Mouse (Mus musculus): ENCODE measurements around the gene Mgat5.

Gene Mgat5

GRCm38 (mm10) chr1:127217665-127218064 lies 12.8 kb downstream of the Mgat5 start:
- no peak for DNase-seq (ENCODE audit: extremely low spot score)

GRCm38 (mm10) chr1:127218182-127218581 lies 13.4 kb downstream of the Mgat5 start:
- no peak for DNase-seq (ENCODE audit: extremely low spot score)

- DNase-seq (ENCODE audit: extremely low spot score), result no peak
Measured at GRCm38 (mm10) chr1:127219161-127219560, 14.3 kb downstream of the Mgat5 start.

GRCm38 (mm10) chr1:127219621-127220020 lies 14.8 kb downstream of the Mgat5 start:
- DNase-seq (ENCODE audit: extremely low spot score), result no peak

- DNase-seq (ENCODE audit: extremely low spot score), result no peak
Measured at GRCm38 (mm10) chr1:127221998-127222736, 17.4 kb downstream of the Mgat5 start.

GRCm38 (mm10) chr1:127225060-127225459 lies 20.2 kb downstream of the Mgat5 start:
- no peak for DNase-seq (ENCODE audit: extremely low spot score)

- DNase-seq (ENCODE audit: extremely low spot score), result no peak
Measured at GRCm38 (mm10) chr1:127229011-127229410, 24.2 kb downstream of the Mgat5 start.

- DNase-seq (ENCODE audit: extremely low spot score), result no peak
Measured at GRCm38 (mm10) chr1:127230468-127230867, 25.7 kb downstream of the Mgat5 start.

- no peak for DNase-seq (ENCODE audit: extremely low spot score)
Measured at GRCm38 (mm10) chr1:127233191-127233651, 28.4 kb downstream of the Mgat5 start.

GRCm38 (mm10) chr1:127235157-127235556 lies 30.3 kb downstream of the Mgat5 start:
- no peak for DNase-seq (ENCODE audit: extremely low spot score)

GRCm38 (mm10) chr1:127236396-127236795 lies 31.6 kb downstream of the Mgat5 start:
- DNase-seq (ENCODE audit: extremely low spot score), result no peak

- DNase-seq (ENCODE audit: extremely low spot score), result no peak
Measured at GRCm38 (mm10) chr1:127238871-127239314, 34.1 kb downstream of the Mgat5 start.

- no peak for DNase-seq (ENCODE audit: extremely low spot score)
Measured at GRCm38 (mm10) chr1:127239914-127240313, 35.1 kb downstream of the Mgat5 start.

- no peak for DNase-seq (ENCODE audit: extremely low spot score)
Measured at GRCm38 (mm10) chr1:127242151-127242887, 37.5 kb downstream of the Mgat5 start.

GRCm38 (mm10) chr1:127242888-127243588 lies 38.2 kb downstream of the Mgat5 start:
- DNase-seq (ENCODE audit: extremely low spot score), result no peak

GRCm38 (mm10) chr1:127244054-127244770 lies 39.4 kb downstream of the Mgat5 start:
- no peak for DNase-seq (ENCODE audit: extremely low spot score)

- no peak for DNase-seq (ENCODE audit: extremely low spot score)
Measured at GRCm38 (mm10) chr1:127246158-127246557, 41.3 kb downstream of the Mgat5 start.

GRCm38 (mm10) chr1:127248433-127248832 lies 43.6 kb downstream of the Mgat5 start:
- DNase-seq (ENCODE audit: extremely low spot score), result no peak

- DNase-seq (ENCODE audit: extremely low spot score), result no peak
Measured at GRCm38 (mm10) chr1:127249621-127250020, 44.8 kb downstream of the Mgat5 start.

- DNase-seq (ENCODE audit: extremely low spot score), result no peak
Measured at GRCm38 (mm10) chr1:127250313-127250712, 45.5 kb downstream of the Mgat5 start.

GRCm38 (mm10) chr1:127251751-127252150 lies 46.9 kb downstream of the Mgat5 start:
- DNase-seq (ENCODE audit: extremely low spot score), result no peak

- no peak for DNase-seq (ENCODE audit: extremely low spot score)
Measured at GRCm38 (mm10) chr1:127257005-127257404, 52.2 kb downstream of the Mgat5 start.
